Mouse (Mus musculus) cerebellum, adult 2 months (tissue): ENCODE data around the gene Slc26a1.

Experiments used
- CTCF ChIP-seq: fragments of 200-500 bp; IDR thresholded peaks from 2 replicates; pipeline ENCODE4 v1.5.1; 2011; ENCODE audit warnings: low read depth, mild to moderate bottlenecking, control low read depth, low read length, moderate library complexity, borderline replicate concordance; ENCODE audit not compliant: insufficient read depth
- POLR2A ChIP-seq: fragments of 200-500 bp; IDR thresholded peaks from 2 replicates; pipeline ENCODE4 v1.6.1; 2011; ENCODE audit warnings: low read length, control low read depth, borderline replicate concordance; ENCODE audit not compliant: insufficient read depth

DNA sequence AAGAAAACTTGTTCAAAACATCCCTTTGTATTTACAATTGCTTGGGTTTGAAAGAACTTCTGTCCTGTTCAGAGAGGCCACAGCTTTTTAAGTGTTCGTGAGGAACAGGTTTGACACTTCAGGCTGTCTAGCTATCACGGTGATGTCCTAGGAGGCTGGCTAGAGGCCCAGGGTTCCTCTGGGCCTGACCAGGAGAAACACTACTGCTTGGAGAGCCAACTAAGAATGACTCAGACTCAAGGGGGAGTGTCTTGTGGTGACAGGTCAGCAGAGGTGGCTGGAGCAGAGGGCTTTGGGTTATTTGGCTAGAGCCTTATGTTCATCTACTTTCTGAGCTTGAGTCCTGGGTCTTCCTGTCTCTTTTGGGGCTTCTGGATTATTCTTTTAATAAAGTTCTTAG, 48.6 kb upstream of the Slc26a1 start:
- no peak for TF ChIP-seq CTCF
- no peak for TF ChIP-seq POLR2A
